Mouse (Mus musculus): Measurements from ENCODE around the gene Rorc. TPM values are rescaled to one million over a fixed set of nuclear protein-coding genes. Genes with fewer than 3 reads are reported as not detected.

The Rorc gene
- total RNA-seq, 1 experiment: not detected

DNA sequence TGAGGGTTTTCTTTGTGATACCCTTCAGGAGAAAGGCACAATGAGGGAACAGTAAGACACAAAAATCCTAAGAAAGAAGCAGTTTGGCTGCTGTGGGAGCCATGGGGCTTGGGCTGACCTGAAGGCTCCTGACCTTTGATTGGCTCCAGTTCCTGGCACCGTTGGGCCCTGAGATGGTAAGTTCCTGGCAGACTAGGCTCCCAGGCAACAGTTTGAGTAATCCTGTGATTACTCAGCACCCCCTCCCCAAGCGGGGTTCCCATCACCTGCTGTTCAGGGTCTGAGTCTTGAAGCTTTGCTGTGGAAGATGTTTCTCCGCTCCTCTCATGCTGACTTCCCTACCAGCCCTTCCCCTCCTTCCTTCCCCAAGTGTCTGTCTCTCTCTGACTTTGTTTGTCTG lies 10.9 kb downstream of the Rorc start:
- in situ Hi-C loops (cut with MboI; ENCODE audit: low sequenced_read_pairs in 2 of 2, unreplicated experiment in 2 of 2): no loop called here

DNA sequence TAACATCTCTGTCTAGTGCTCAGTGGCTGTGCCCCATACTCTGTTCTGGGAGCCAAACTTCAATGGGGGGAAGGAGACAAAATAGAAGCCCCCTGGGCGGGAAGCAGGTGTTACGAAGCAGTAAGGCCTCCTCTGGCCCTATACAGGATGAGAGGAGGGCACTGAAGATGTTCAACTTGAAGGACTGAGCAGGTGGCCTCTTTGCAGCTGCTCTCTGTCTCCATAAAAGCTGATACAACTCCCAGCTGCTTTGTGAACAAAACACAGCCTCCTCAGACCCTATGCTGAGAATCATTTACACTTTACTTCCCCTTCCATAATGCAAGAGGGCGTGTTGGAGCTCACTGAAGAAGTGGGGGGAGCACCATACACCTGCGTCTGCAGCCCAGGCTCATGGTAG lies 14.1 kb downstream of the Rorc start:
- Histone ChIP-seq H3K4me1 (ENCODE audit: control insufficient read depth in 2 of 2, insufficient read depth in 2 of 2, low read length in 2 of 2, poor library complexity in 1 of 2) (no peaks in the 10 kb centered on the region), H3K9me3 (ENCODE audit: control insufficient read depth, insufficient read depth, low read depth, low read length) (no peaks in the 10 kb centered on the region), H3K27ac (ENCODE audit: insufficient read depth, low read depth, low read length, poor library complexity, severe bottlenecking) (no peak overlapping the region), H3K9ac (ENCODE audit: insufficient read depth, low read depth, low read length, poor library complexity, severe bottlenecking) (no peak overlapping the region), H3K36me3 (ENCODE audit: control insufficient read depth, insufficient read depth, low read length, poor library complexity, severe bottlenecking) (no peaks in the 10 kb centered on the region), H3K4me3 (ENCODE audit: insufficient read depth in 1 of 2, low read depth in 1 of 2, low read length in 2 of 2, poor library complexity in 1 of 2, severe bottlenecking in 1 of 2) (no peak overlapping the region)
- no peak for DNase-seq (ENCODE audit: low read depth, low spot score)
- TF ChIP-seq ZNF384 (IDR thresholded peaks at IDR 0.05; ENCODE audit: low read depth, low read length): no peak
- no peak for TF ChIP-seq HCFC1 (IDR thresholded peaks at IDR 0.05; ENCODE audit: borderline replicate concordance, insufficient read depth, low read length)
- no peak for TF ChIP-seq ZC3H11A (IDR thresholded peaks at IDR 0.05; ENCODE audit: borderline replicate concordance, low read depth, low read length)
- no peak for TF ChIP-seq CHD2 (IDR thresholded peaks at IDR 0.05; ENCODE audit: low read depth, low read length)
- TF ChIP-seq MAFK (IDR thresholded peaks at IDR 0.05; ENCODE audit: insufficient read depth, low read depth, low read length): no peak
- in situ Hi-C loops (cut with MboI; ENCODE audit: low sequenced_read_pairs in 2 of 2, unreplicated experiment in 2 of 2): no loop called here

More for the DNA sequence above, 10.9 kb downstream of the Rorc start:
- H3K4me1 ChIP-seq (ENCODE audit: control insufficient read depth in 2 of 2, insufficient read depth in 2 of 2, low read length in 2 of 2, poor library complexity in 1 of 2): no peaks in the 10 kb centered on the region
- no peaks in the 10 kb centered on the region for H3K36me3 ChIP-seq (ENCODE audit: control insufficient read depth, insufficient read depth, low read length, poor library complexity, severe bottlenecking)
- H3K27ac ChIP-seq (ENCODE audit: insufficient read depth, low read depth, low read length, poor library complexity, severe bottlenecking): no peak overlapping the region
- no peak overlapping the region for H3K4me3 ChIP-seq (ENCODE audit: insufficient read depth in 1 of 2, low read depth in 1 of 2, low read length in 2 of 2, poor library complexity in 1 of 2, severe bottlenecking in 1 of 2)
- no peak overlapping the region for H3K9ac ChIP-seq (ENCODE audit: insufficient read depth, low read depth, low read length, poor library complexity, severe bottlenecking)
- no peak for DNase-seq (ENCODE audit: low read depth, low spot score)
- no peak for TF ChIP-seq HCFC1 (IDR thresholded peaks at IDR 0.05; ENCODE audit: borderline replicate concordance, insufficient read depth, low read length)
- TF ChIP-seq CHD2 (IDR thresholded peaks at IDR 0.05; ENCODE audit: low read depth, low read length): no peak
- TF ChIP-seq MAFK (IDR thresholded peaks at IDR 0.05; ENCODE audit: insufficient read depth, low read depth, low read length): no peak
- no peak for TF ChIP-seq ZC3H11A (IDR thresholded peaks at IDR 0.05; ENCODE audit: borderline replicate concordance, low read depth, low read length)
- TF ChIP-seq ZNF384 (IDR thresholded peaks at IDR 0.05; ENCODE audit: low read depth, low read length): no peak
- H3K9me3 ChIP-seq (ENCODE audit: control insufficient read depth, insufficient read depth, low read depth, low read length): no peaks in the 10 kb centered on the region

DNA sequence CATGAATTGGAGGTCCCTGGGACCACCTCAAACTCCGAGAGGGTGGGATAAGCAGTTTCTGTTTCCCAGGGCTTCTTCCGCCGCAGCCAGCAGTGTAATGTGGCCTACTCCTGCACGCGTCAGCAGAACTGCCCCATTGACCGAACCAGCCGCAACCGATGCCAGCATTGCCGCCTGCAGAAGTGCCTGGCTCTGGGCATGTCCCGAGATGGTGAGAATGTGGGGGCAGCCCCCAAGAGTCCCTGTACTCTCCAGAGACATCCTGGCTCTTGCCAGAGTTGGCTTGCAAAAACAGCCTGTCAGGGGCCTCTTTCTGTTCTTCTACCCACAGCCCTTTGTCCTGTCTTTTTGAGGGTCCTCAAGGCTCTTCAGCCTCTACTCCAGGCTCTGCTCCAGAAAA lies 14.8 kb downstream of the Rorc start:
- Histone ChIP-seq H3K9me3 (ENCODE audit: control insufficient read depth, insufficient read depth, low read depth, low read length) (no peaks in the 10 kb centered on the region), H3K9ac (ENCODE audit: insufficient read depth, low read depth, low read length, poor library complexity, severe bottlenecking) (no peak overlapping the region), H3K4me3 (ENCODE audit: insufficient read depth in 1 of 2, low read depth in 1 of 2, low read length in 2 of 2, poor library complexity in 1 of 2, severe bottlenecking in 1 of 2) (no peak overlapping the region), H3K4me1 (ENCODE audit: control insufficient read depth in 2 of 2, insufficient read depth in 2 of 2, low read length in 2 of 2, poor library complexity in 1 of 2) (no peaks in the 10 kb centered on the region), H3K36me3 (ENCODE audit: control insufficient read depth, insufficient read depth, low read length, poor library complexity, severe bottlenecking) (no peaks in the 10 kb centered on the region), H3K27ac (ENCODE audit: insufficient read depth, low read depth, low read length, poor library complexity, severe bottlenecking) (no peak overlapping the region)
- TF ChIP-seq ZNF384 (IDR thresholded peaks at IDR 0.05; ENCODE audit: low read depth, low read length): no peak
- no peak for TF ChIP-seq ZC3H11A (IDR thresholded peaks at IDR 0.05; ENCODE audit: borderline replicate concordance, low read depth, low read length)
- TF ChIP-seq CHD2 (IDR thresholded peaks at IDR 0.05; ENCODE audit: low read depth, low read length): no peak
- TF ChIP-seq MAFK (IDR thresholded peaks at IDR 0.05; ENCODE audit: insufficient read depth, low read depth, low read length): no peak
- no peak for TF ChIP-seq HCFC1 (IDR thresholded peaks at IDR 0.05; ENCODE audit: borderline replicate concordance, insufficient read depth, low read length)
- in situ Hi-C loops (cut with MboI; ENCODE audit: low sequenced_read_pairs in 2 of 2, unreplicated experiment in 2 of 2): no loop called here
- no peak for DNase-seq (ENCODE audit: low read depth, low spot score)

DNA sequence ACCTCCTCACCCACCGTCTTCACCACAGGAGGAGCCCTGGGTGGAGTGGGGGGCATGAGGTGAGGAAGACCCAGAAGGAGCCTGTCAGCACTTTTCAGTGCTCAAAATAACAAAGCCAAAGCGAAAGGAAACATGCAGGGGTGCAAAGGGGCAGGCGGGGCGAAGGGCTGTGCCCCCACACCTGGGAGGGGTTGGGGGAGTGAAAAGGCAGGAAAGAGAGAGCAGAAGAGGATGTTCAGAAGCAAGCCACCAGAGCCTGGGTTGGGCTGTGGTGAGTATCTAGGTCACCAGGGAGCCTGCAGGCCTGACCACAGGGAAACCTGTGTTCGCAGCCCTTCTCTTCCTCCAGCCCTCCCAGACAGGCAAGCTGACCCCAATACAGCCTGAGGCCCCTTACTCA lies 15.5 kb downstream of the Rorc start:
- in situ Hi-C loops (cut with MboI; ENCODE audit: low sequenced_read_pairs in 2 of 2, unreplicated experiment in 2 of 2): no loop called here

DNA sequence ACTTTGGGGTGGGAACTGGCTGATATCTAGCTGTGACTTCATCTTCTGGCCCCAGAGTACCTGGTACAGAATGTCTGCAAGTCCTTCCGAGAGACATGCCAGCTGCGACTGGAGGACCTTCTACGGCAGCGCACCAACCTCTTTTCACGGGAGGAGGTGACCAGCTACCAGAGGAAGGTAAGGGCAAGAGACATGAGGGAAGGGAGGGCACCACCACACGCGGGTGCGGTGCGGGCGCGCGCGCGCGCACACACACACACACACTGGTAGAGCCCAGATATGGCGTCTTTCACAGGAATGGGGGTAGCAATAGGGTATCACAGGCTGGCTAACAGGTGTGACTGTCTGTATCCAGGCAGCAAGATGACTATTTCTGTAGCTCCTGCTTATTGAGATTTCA lies 16.8 kb downstream of the Rorc start:
- no peak overlapping the region for H3K27ac ChIP-seq (ENCODE audit: insufficient read depth, low read depth, low read length, poor library complexity, severe bottlenecking)
- DNase-seq (ENCODE audit: low read depth, low spot score): no peak
- H3K9me3 ChIP-seq (ENCODE audit: control insufficient read depth, insufficient read depth, low read depth, low read length): no peaks in the 10 kb centered on the region
- H3K4me3 ChIP-seq (ENCODE audit: insufficient read depth in 1 of 2, low read depth in 1 of 2, low read length in 2 of 2, poor library complexity in 1 of 2, severe bottlenecking in 1 of 2): no peak overlapping the region
- H3K36me3 ChIP-seq (ENCODE audit: control insufficient read depth, insufficient read depth, low read length, poor library complexity, severe bottlenecking): no peaks in the 10 kb centered on the region
- no peak overlapping the region for H3K9ac ChIP-seq (ENCODE audit: insufficient read depth, low read depth, low read length, poor library complexity, severe bottlenecking)
- in situ Hi-C loops (cut with MboI; ENCODE audit: low sequenced_read_pairs in 2 of 2, unreplicated experiment in 2 of 2): no loop called here
- TF ChIP-seq MAFK (IDR thresholded peaks at IDR 0.05; ENCODE audit: insufficient read depth, low read depth, low read length) (no peak), HCFC1 (IDR thresholded peaks at IDR 0.05; ENCODE audit: borderline replicate concordance, insufficient read depth, low read length) (no peak), CHD2 (IDR thresholded peaks at IDR 0.05; ENCODE audit: low read depth, low read length) (no peak), ZC3H11A (IDR thresholded peaks at IDR 0.05; ENCODE audit: borderline replicate concordance, low read depth, low read length) (no peak), ZNF384 (IDR thresholded peaks at IDR 0.05; ENCODE audit: low read depth, low read length) (no peak)
- H3K4me1 ChIP-seq (ENCODE audit: control insufficient read depth in 2 of 2, insufficient read depth in 2 of 2, low read length in 2 of 2, poor library complexity in 1 of 2): no peaks in the 10 kb centered on the region

More for the DNA sequence above, 15.5 kb downstream of the Rorc start:
- Histone ChIP-seq H3K9me3 (ENCODE audit: control insufficient read depth, insufficient read depth, low read depth, low read length) (no peaks in the 10 kb centered on the region), H3K36me3 (ENCODE audit: control insufficient read depth, insufficient read depth, low read length, poor library complexity, severe bottlenecking) (no peaks in the 10 kb centered on the region), H3K4me1 (ENCODE audit: control insufficient read depth in 2 of 2, insufficient read depth in 2 of 2, low read length in 2 of 2, poor library complexity in 1 of 2) (no peaks in the 10 kb centered on the region), H3K27ac (ENCODE audit: insufficient read depth, low read depth, low read length, poor library complexity, severe bottlenecking) (no peak overlapping the region), H3K9ac (ENCODE audit: insufficient read depth, low read depth, low read length, poor library complexity, severe bottlenecking) (no peak overlapping the region), H3K4me3 (ENCODE audit: insufficient read depth in 1 of 2, low read depth in 1 of 2, low read length in 2 of 2, poor library complexity in 1 of 2, severe bottlenecking in 1 of 2) (no peak overlapping the region)
- DNase-seq (ENCODE audit: low read depth, low spot score): no peak
- TF ChIP-seq MAFK (IDR thresholded peaks at IDR 0.05; ENCODE audit: insufficient read depth, low read depth, low read length) (no peak), HCFC1 (IDR thresholded peaks at IDR 0.05; ENCODE audit: borderline replicate concordance, insufficient read depth, low read length) (no peak), ZNF384 (IDR thresholded peaks at IDR 0.05; ENCODE audit: low read depth, low read length) (no peak), CHD2 (IDR thresholded peaks at IDR 0.05; ENCODE audit: low read depth, low read length) (no peak)
